Mouse (Mus musculus): ENCODE measurements around the gene Tnf.
"Not testable (repeated sequence)": the region's sequence is repeated elsewhere in the genome, so short reads cannot be mapped to it uniquely, and the experiment has no call there.

Tnf gene

GRCm38 (mm10) chr17:35201787-35202186, at the start of gene Tnf:
Tnf (minus strand) TSS chr17:35202007.
- DNase-seq: peak; percentile 36 to 66

GRCm38 (mm10) chr17:35251162-35251719, 49.4 kb upstream of the Tnf start:
- no peak for DNase-seq

- no peak for DNase-seq
These were observed 48.7 kb upstream of the Tnf start for GRCm38 (mm10) chr17:35250348-35251120.

GRCm38 (mm10) chr17:35249451-35250197, 47.8 kb upstream of the Tnf start:
- DNase-seq: no peak

GRCm38 (mm10) chr17:35248986-35249385, 47.2 kb upstream of the Tnf start:
- DNase-seq: no peak

- DNase-seq: peak; percentile 41 to 72
These were observed 45.3 kb upstream of the Tnf start for GRCm38 (mm10) chr17:35247144-35247543.

GRCm38 (mm10) chr17:35245731-35246623, 44.2 kb upstream of the Tnf start:
- no peak for DNase-seq

GRCm38 (mm10) chr17:35244999-35245398, 43.2 kb upstream of the Tnf start:
- DNase-seq: no peak

GRCm38 (mm10) chr17:35243086-35243485, 41.3 kb upstream of the Tnf start:
- DNase-seq: peak in 1 of 2 experiments; percentile 68

- DNase-seq: peak; percentile 76 to 81
These were observed 40.5 kb upstream of the Tnf start for GRCm38 (mm10) chr17:35242015-35242941.

GRCm38 (mm10) chr17:35241305-35242014, 39.7 kb upstream of the Tnf start, which contains the start of gene Ddx39b:
Ddx39b (plus strand) TSS chr17:35241746.
- peak; percentile 96 for DNase-seq

GRCm38 (mm10) chr17:35240384-35241304, 38.8 kb upstream of the Tnf start:
- peak in 1 of 2 experiments; percentile 62 for DNase-seq

- DNase-seq: no peak
These were observed 37.9 kb upstream of the Tnf start for GRCm38 (mm10) chr17:35239700-35240099.

- no peak for DNase-seq
These were observed 35.7 kb upstream of the Tnf start for GRCm38 (mm10) chr17:35237504-35237903.

- DNase-seq: no peak
These were observed 35.2 kb upstream of the Tnf start for GRCm38 (mm10) chr17:35236996-35237395.

GRCm38 (mm10) chr17:35236390-35236746, 34.6 kb upstream of the Tnf start:
- DNase-seq: peak; percentile 96 to 99

- DNase-seq: peak; percentile 92 to 95
These were observed 34.0 kb upstream of the Tnf start, which contains the start of gene Nfkbil1 for GRCm38 (mm10) chr17:35235614-35236389. Nfkbil1 (minus strand) TSS chr17:35235792.

- peak in 1 of 2 experiments; percentile 61 for DNase-seq
These were observed 33.1 kb upstream of the Tnf start for GRCm38 (mm10) chr17:35234903-35235302.

- DNase-seq: not testable (repeated sequence)
These were observed 32.3 kb upstream of the Tnf start for GRCm38 (mm10) chr17:35234090-35234489.

Measured in kidney, postnatal 36 days (tissue).